Mouse (Mus musculus) G1E (cell line): Measurements from ENCODE around the gene Mtus2.

Source experiments
- CTCF ChIP-seq: IDR thresholded peaks from 2 replicates; pipeline ENCODE4 v1.5.1; 2012; ENCODE audit warnings: low read depth, low read length, inconsistent platforms, mixed read lengths
- GATA1 ChIP-seq: IDR thresholded peaks from 2 replicates; pipeline ENCODE4 v1.6.1; 2012; ENCODE audit warnings: borderline replicate concordance, low read length, inconsistent platforms, mixed read lengths

DNA sequence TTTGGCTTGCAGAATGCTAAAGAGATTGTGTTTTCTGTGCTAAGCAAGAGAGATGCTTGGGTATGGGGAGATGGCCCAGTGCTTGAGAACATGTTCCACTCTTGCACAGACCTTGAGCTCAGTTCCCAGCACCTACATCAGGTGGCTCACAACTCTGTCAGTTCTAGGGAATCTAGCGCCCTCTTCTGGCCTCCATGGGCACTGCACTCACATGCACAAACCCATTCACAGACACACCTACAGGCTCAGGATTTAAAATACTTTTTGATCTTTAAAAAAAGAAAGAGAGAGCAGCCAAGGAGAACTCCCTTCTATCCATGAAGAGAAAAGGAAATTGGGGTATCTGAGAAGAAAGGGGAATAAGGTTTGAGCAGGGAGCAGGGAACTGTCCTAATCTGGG is 287.4 kb downstream of the Mtus2 start:
- TF ChIP-seq CTCF (no peak), GATA1 (no peak)
